Mouse (Mus musculus) left cerebral cortex, adult 2 months (tissue): ENCODE data around the gene Lpin3. TPM values are rescaled to one million over a fixed set of nuclear protein-coding genes. Genes with fewer than 3 reads are reported as not detected.

Experiments
- DNase-seq, 2 experiments: peaks; one replicate each; pipeline ENCODE4 v3.0.0; 2021 to 2022; ENCODE audit warnings: low spot score in 2 of 2, mixed read lengths in 1 of 2; ENCODE audit errors: extremely low spot score in 1 of 2
- H3K27ac ChIP-seq: fragments of 200-600 bp; 2 replicates; pipeline ENCODE4 v1.8.1; 2022
- H3K4me3 ChIP-seq: fragments of 200-600 bp; 2 replicates; pipeline ENCODE4 v1.8.1; 2022
- CTCF ChIP-seq: fragments of 200-600 bp; IDR thresholded peaks from 2 replicates; pipeline ENCODE4 v1.8.1; 2022; ENCODE audit warnings: antibody characterized with exemption, mild to moderate bottlenecking, moderate library complexity
- intact Hi-C: fragments of 180-260 bp; cut with DNase I; formaldehyde crosslinking; loops from one replicate; pipeline ENCODE4 v1.15.1; 2025
- total RNA-seq, 2 experiments: library from RNA; stranded (reverse); gene quantifications; 2 replicates each; pipeline ENCODE4 v1.2.3; 2021

Lpin3 gene
- total RNA-seq, 2 experiments from 2014 or later = 0.65 to 1.8 TPM

GRCm38 (mm10) chr2:160951595-160951994 lies 71.1 kb downstream of the Lpin3 start:
- intact Hi-C loops = no loop called here
- H3K4me3 ChIP-seq = no peak overlapping the region
- peak overlapping the region; percentile 55 for H3K27ac ChIP-seq
- DNase-seq = no peak
- TF ChIP-seq CTCF = no peak

- no peak for TF ChIP-seq CTCF
- H3K4me3 ChIP-seq = no peak overlapping the region
- DNase-seq = no peak
- intact Hi-C loops = no loop called here
- H3K27ac ChIP-seq = peak overlapping the region; percentile 41
Measured at GRCm38 (mm10) chr2:160953131-160953873, 72.8 kb downstream of the Lpin3 start.

- peak overlapping the region; percentile 77 for H3K27ac ChIP-seq
- no peak for DNase-seq
- intact Hi-C loops = no loop called here
- TF ChIP-seq CTCF = no peak; the same call in 1 of the 2 replicates
- H3K4me3 ChIP-seq = no peak overlapping the region
Measured at GRCm38 (mm10) chr2:160954541-160954940, 74.1 kb downstream of the Lpin3 start.

- intact Hi-C loops = no loop called here
- H3K27ac ChIP-seq = peak overlapping the region; percentile 77
- no peak overlapping the region for H3K4me3 ChIP-seq
- peak; percentile 56 for TF ChIP-seq CTCF
- no peak for DNase-seq
Measured at GRCm38 (mm10) chr2:160955331-160955730, 74.9 kb downstream of the Lpin3 start.

Other genes with a start within 250 kb of the Lpin3 start
- 10 to 100 TPM; 80.4 to 85.3 TPM for gene Top1, start 234.8 kb upstream of the Lpin3 start, total RNA-seq
- 100 to 1,000 TPM; 117 to 123 TPM for gene Plcg1, start 149.4 kb upstream of the Lpin3 start, total RNA-seq
- 10 to 100 TPM; 67.8 to 81.4 TPM for gene Zhx3, start 7.7 kb upstream of the Lpin3 start, total RNA-seq
- under 1 TPM; 0.45 to 0.49 TPM for gene Emilin3, start 31.7 kb downstream of the Lpin3 start, total RNA-seq
- 10 to 100 TPM; 67.3 to 70.7 TPM for gene Chd6, start 228.4 kb downstream of the Lpin3 start, total RNA-seq